15 mouse cellular contexts compared by ENCODE assay signal in genomic region chr5:116661851-116662250, GRCm38 (mm10).
DNase-seq lines count a peak whose midpoint lies in the region; ATAC-seq and TF ChIP-seq lines count a peak whose summit lies in the region.
"Had no signal": no experiment of that assay in that cellular context is flagged by ENCODE, and none has a peak within 500 bp of the region (broad histone marks: within the 10 kb centered on the region; RNA-seq: fewer than 3 reads in every experiment).

No protein-coding gene starts in this region.

- no peaks in the 10 kb centered on the region for H3K36me3 ChIP-seq in neural tube, embryonic 13.5 days
- H3K36me3 ChIP-seq in hindbrain, postnatal 0 days (ENCODE audit: insufficient read depth, low read length) = no peaks in the 10 kb centered on the region
- H3K36me3 ChIP-seq: embryonic facial prominence, embryonic 15.5 days; liver, embryonic 12.5 days; neural tube, embryonic 12.5 days had no signal

- H3K9me3 ChIP-seq in neural tube, embryonic 13.5 days = no peaks in the 10 kb centered on the region
- H3K9me3 ChIP-seq in hindbrain, postnatal 0 days (ENCODE audit: low read length) = no peaks in the 10 kb centered on the region
- H3K9me3 ChIP-seq: embryonic facial prominence, embryonic 15.5 days; neural tube, embryonic 12.5 days had no signal

- DNase-seq in layer of hippocampus, adult 2 months (ENCODE audit: low spot score in 2 of 2) = peak; percentile 38 to 46
- DNase-seq in layer of hippocampus, adult 9-10 months (ENCODE audit: low spot score) = no peak
- DNase-seq in neural tube, embryonic 10.5 days (ENCODE audit: extremely low spot score, low spot score) = no peak
- DNase-seq in hindbrain, postnatal 0 days (ENCODE audit: low spot score) = peak; percentile 69
- DNase-seq in ovary, adult 18-20 months (ENCODE audit: low spot score) = no peak
- DNase-seq in left cerebral cortex, adult 2 months (ENCODE audit: extremely low spot score in 1 of 2, low spot score in 2 of 2) = no peak
- no peak for DNase-seq in gastrocnemius, postnatal 10 days
- DNase-seq: cerebellum, adult 9-11 months; heart, adult 11 months had no signal

- no peak overlapping the region for H3K4me2 ChIP-seq in neural tube, embryonic 13.5 days
- no peak overlapping the region for H3K4me2 ChIP-seq in hindbrain, postnatal 0 days (ENCODE audit: low read depth, low read length)
- H3K4me2 ChIP-seq: embryonic facial prominence, embryonic 15.5 days; liver, embryonic 12.5 days; neural tube, embryonic 12.5 days had no signal

- no peak overlapping the region for H3K9ac ChIP-seq in neural tube, embryonic 13.5 days
- H3K9ac ChIP-seq in hindbrain, postnatal 0 days (replicated peaks; ENCODE audit: low read length) = no peak overlapping the region
- H3K9ac ChIP-seq: embryonic facial prominence, embryonic 15.5 days; liver, embryonic 12.5 days; neural tube, embryonic 12.5 days had no signal

- 37% methylated on average over 2 of the region's 2 CpGs for WGBS in neural tube, embryonic 13.5 days
- WGBS in hindbrain, postnatal 0 days = 25% methylated on average over 2 of the region's 2 CpGs

- no peaks in the 10 kb centered on the region for H3K27me3 ChIP-seq in neural tube, embryonic 13.5 days
- H3K27me3 ChIP-seq in hindbrain, postnatal 0 days (ENCODE audit: insufficient read depth, low read length) = no peaks in the 10 kb centered on the region
- H3K27me3 ChIP-seq: embryonic facial prominence, embryonic 15.5 days; liver, embryonic 12.5 days; neural tube, embryonic 12.5 days had no signal

- H3K27ac ChIP-seq in layer of hippocampus, adult 2 months = no peak overlapping the region
- H3K27ac ChIP-seq in neural tube, embryonic 13.5 days (replicated peaks) = peak overlapping the region; percentile 76
- no peak overlapping the region; the same call in 1 of the 2 replicates for H3K27ac ChIP-seq in hindbrain, postnatal 0 days
- H3K27ac ChIP-seq in left cerebral cortex, adult 2 months = no peak overlapping the region
- H3K27ac ChIP-seq: embryonic facial prominence, embryonic 15.5 days; liver, embryonic 12.5 days; neural tube, embryonic 12.5 days had no signal

- intact Hi-C loops in left cerebral cortex, adult 2 months (cut with DNase I) = no loop called here

- no peak for TF ChIP-seq CTCF in layer of hippocampus, adult 2 months (conservative IDR thresholded peaks at IDR 0.05)
- TF ChIP-seq CTCF in hindbrain, postnatal 0 days (IDR thresholded peaks at IDR 0.05; ENCODE audit: low read depth) = no peak
- no peak for TF ChIP-seq CTCF in left cerebral cortex, adult 2 months (IDR thresholded peaks at IDR 0.05)

- peaks cover 22% of the 10 kb centered on the region for H3K4me1 ChIP-seq in neural tube, embryonic 13.5 days (replicated peaks)
- peaks cover 7% of the 10 kb centered on the region; the same call in 1 of the 2 replicates for H3K4me1 ChIP-seq in hindbrain, postnatal 0 days (ENCODE audit: insufficient read depth, low read length)
- H3K4me1 ChIP-seq: embryonic facial prominence, embryonic 15.5 days; liver, embryonic 12.5 days; neural tube, embryonic 12.5 days had no signal

- no peak overlapping the region for H3K4me3 ChIP-seq in layer of hippocampus, adult 2 months
- H3K4me3 ChIP-seq in neural tube, embryonic 13.5 days = no peak overlapping the region
- no peak overlapping the region for H3K4me3 ChIP-seq in hindbrain, postnatal 0 days (ENCODE audit: low read length)
- no peak overlapping the region for H3K4me3 ChIP-seq in left cerebral cortex, adult 2 months
- H3K4me3 ChIP-seq: embryonic facial prominence, embryonic 15.5 days; liver, embryonic 12.5 days; neural tube, embryonic 12.5 days had no signal

- peak; percentile 43; the same call in 1 of the 2 replicates for ATAC-seq in neural tube, embryonic 13.5 days (ENCODE audit: low read depth)
- ATAC-seq in hindbrain, postnatal 0 days = no peak
- ATAC-seq: CD4-positive, CD25-positive, alpha-beta regulatory T cell, adult 4 months; intestine, postnatal 0 days; liver, embryonic 12.5 days had no signal

Comparison
In these comparisons a context has a peak if more than half of its experiments do, and no peak if none do; other contexts are left out.
1. DNase-seq: peak in layer of hippocampus, adult 2 months (2 of 2) and hindbrain, postnatal 0 days (single experiment); none in layer of hippocampus, adult 9-10 months (single experiment), neural tube, embryonic 10.5 days (single experiment), ovary, adult 18-20 months (single experiment), left cerebral cortex, adult 2 months (0 of 2) and gastrocnemius, postnatal 10 days (single experiment).